Comparison of ENCODE assay signal across 7 mouse cellular contexts in the genomic region with DNA sequence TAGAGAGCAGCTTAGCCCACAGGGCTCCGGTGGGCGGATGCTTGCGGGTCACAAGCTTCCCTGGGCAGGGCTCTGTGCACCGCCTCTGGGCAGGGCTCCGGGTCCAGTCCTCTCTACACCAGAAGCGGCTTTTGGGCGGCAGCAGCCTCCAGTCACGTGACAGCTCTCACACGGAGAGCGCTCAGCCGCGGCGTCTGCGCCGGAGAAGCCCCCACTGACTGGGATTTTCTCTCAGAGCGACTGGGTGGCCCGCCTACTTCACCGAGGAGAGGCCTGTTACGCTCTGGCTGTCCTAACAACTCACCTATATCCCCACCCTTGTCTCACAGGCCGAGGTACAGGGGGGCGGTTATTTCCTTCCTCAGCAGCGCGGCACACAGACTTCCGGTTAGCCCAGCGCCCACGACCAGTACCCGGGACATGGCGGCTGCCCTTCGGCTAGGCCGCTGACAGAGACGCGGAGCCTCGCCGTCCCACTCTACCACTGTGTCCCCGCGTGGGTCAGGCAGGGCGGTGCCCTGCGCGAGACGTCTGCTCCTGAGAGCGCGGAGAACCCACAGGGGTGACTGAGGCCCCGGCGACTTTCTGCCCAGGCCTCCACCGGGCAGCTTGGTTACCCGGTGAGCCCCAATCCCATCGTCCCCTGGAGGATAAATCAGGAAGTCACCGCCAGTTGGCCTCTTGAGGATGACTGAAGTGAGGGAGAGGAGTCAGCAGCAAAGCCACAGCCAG. TPM values are rescaled to one million over a fixed set of nuclear protein-coding genes. Genes with fewer than 3 reads are reported as not detected.
DNase-seq lines count a peak whose midpoint lies in the region; ATAC-seq and TF ChIP-seq lines count a peak whose summit lies in the region.

A gene (minus strand): TSS at position 645 of the 732 bp plus-strand sequence.

- no peaks in the 10 kb centered on the region for H3K4me1 ChIP-seq in bone marrow macrophage, adult 2 months (ENCODE audit: control insufficient read depth, insufficient read depth, low read length)
- H3K4me1 ChIP-seq in embryonic facial prominence, embryonic 15.5 days = no peaks in the 10 kb centered on the region
- no peaks in the 10 kb centered on the region; the same call in 1 of the 2 replicates for H3K4me1 ChIP-seq in heart, adult 2 months (ENCODE audit: control insufficient read depth, insufficient read depth, low read length)
- H3K4me1 ChIP-seq in kidney, adult 2 months (ENCODE audit: control insufficient read depth, insufficient read depth, low read length) = no peaks in the 10 kb centered on the region; the same call in 1 of the 2 replicates
- H3K4me1 ChIP-seq in limb, embryonic 11.5 days (ENCODE audit: control insufficient read depth, insufficient read depth, low read length) = no peaks in the 10 kb centered on the region
- H3K4me1 ChIP-seq in midbrain, embryonic 13.5 days (replicated peaks) = no peaks in the 10 kb centered on the region
- H3K4me1 ChIP-seq in small intestine, adult 2 months (ENCODE audit: control insufficient read depth, insufficient read depth, insufficient read length, low read length) = no peaks in the 10 kb centered on the region; the same call in 1 of the 2 replicates

- peak within 1 kb of the TSS; percentile 90 for H3K27ac ChIP-seq in bone marrow macrophage, adult 2 months (ENCODE audit: insufficient read depth, low read depth, low read length)
- H3K27ac ChIP-seq in embryonic facial prominence, embryonic 15.5 days (replicated peaks) = peak within 1 kb of the TSS; percentile 87
- H3K27ac ChIP-seq in heart, adult 2 months = peak within 1 kb of the TSS; percentile 95
- peak within 1 kb of the TSS; percentile 94 for H3K27ac ChIP-seq in kidney, adult 2 months (ENCODE audit: insufficient read depth, low read depth, low read length)
- H3K27ac ChIP-seq in limb, embryonic 11.5 days (replicated peaks; ENCODE audit: low read depth, low read length) = peak within 1 kb of the TSS; percentile 65
- peak within 1 kb of the TSS; percentile 94 for H3K27ac ChIP-seq in midbrain, embryonic 13.5 days
- peak within 1 kb of the TSS; percentile 71 for H3K27ac ChIP-seq in small intestine, adult 2 months (ENCODE audit: insufficient read depth, low read depth, low read length)

- no peaks in the 10 kb centered on the region for H3K27me3 ChIP-seq in embryonic facial prominence, embryonic 15.5 days
- H3K27me3 ChIP-seq in heart, adult 2 months (ENCODE audit: control insufficient read depth, insufficient read depth, low read length) = no peaks in the 10 kb centered on the region
- H3K27me3 ChIP-seq in kidney, adult 2 months (replicated peaks; ENCODE audit: control insufficient read depth, insufficient read depth, low read length) = no peaks in the 10 kb centered on the region
- no peaks in the 10 kb centered on the region for H3K27me3 ChIP-seq in limb, embryonic 11.5 days (ENCODE audit: control insufficient read depth, insufficient read depth, low read length)
- no peaks in the 10 kb centered on the region for H3K27me3 ChIP-seq in midbrain, embryonic 13.5 days
- no peaks in the 10 kb centered on the region for H3K27me3 ChIP-seq in small intestine, adult 2 months (ENCODE audit: control insufficient read depth, insufficient read depth, low read length)

- H3K36me3 ChIP-seq in embryonic facial prominence, embryonic 15.5 days = no peaks in the 10 kb centered on the region
- peaks cover 2% of the 10 kb centered on the region; the same call in 1 of the 2 replicates for H3K36me3 ChIP-seq in heart, adult 2 months (ENCODE audit: control insufficient read depth, insufficient read depth, low read length)
- no peaks in the 10 kb centered on the region for H3K36me3 ChIP-seq in kidney, adult 2 months (ENCODE audit: control insufficient read depth, insufficient read depth, low read length)
- H3K36me3 ChIP-seq in limb, embryonic 11.5 days (ENCODE audit: control insufficient read depth, insufficient read depth, low read length) = no peaks in the 10 kb centered on the region
- H3K36me3 ChIP-seq in midbrain, embryonic 13.5 days = 0 out of 2 replicates have a peak, but pooled peaks cover 3% of the 10 kb centered on the region
- no peaks in the 10 kb centered on the region for H3K36me3 ChIP-seq in small intestine, adult 2 months (ENCODE audit: control insufficient read depth, insufficient read depth, low read length)

- DNase-seq in heart, adult 2 months = peak; percentile 85 to 92
- DNase-seq in kidney, adult 2 months = peak; percentile 93
- DNase-seq in limb, embryonic 11.5 days (ENCODE audit: low spot score) = peak; percentile 87

- no peak for TF ChIP-seq POLR2A in bone marrow macrophage, adult 2 months (IDR thresholded peaks at IDR 0.05; ENCODE audit: borderline replicate concordance, low read depth, low read length)
- peak; percentile 77 for TF ChIP-seq POLR2A in heart, adult 2 months (IDR thresholded peaks at IDR 0.05; ENCODE audit: insufficient read depth, low read depth, low read length)
- TF ChIP-seq POLR2A in kidney, adult 2 months (IDR thresholded peaks at IDR 0.05; ENCODE audit: low read depth, low read length) = peak; percentile 52
- peak; percentile 54 for TF ChIP-seq POLR2A in small intestine, adult 2 months (IDR thresholded peaks at IDR 0.05; ENCODE audit: low read depth, low read length)

- no peak for TF ChIP-seq EP300 in heart, adult 2 months (IDR thresholded peaks at IDR 0.05; ENCODE audit: insufficient read depth, low read depth, low read length)

- no peak for TF ChIP-seq CTCF in bone marrow macrophage, adult 2 months (IDR thresholded peaks at IDR 0.05; ENCODE audit: low read depth, low read length)
- peak; percentile 46 for TF ChIP-seq CTCF in heart, adult 2 months (IDR thresholded peaks at IDR 0.05)
- 0 out of 2 replicates have a peak, but pooled peaks have one; percentile 16 for TF ChIP-seq CTCF in kidney, adult 2 months (conservative IDR thresholded peaks at IDR 0.05; ENCODE audit: insufficient read depth, insufficient read length, low read depth, low read length)
- TF ChIP-seq CTCF in small intestine, adult 2 months (IDR thresholded peaks at IDR 0.05; ENCODE audit: extremely low read depth, insufficient read length, insufficient replicate concordance, low read depth, low read length) = no peak

- no peaks in the 10 kb centered on the region for H3K79me2 ChIP-seq in heart, adult 2 months (replicated peaks; ENCODE audit: control insufficient read depth, insufficient read depth, low read length)

- WGBS in embryonic facial prominence, embryonic 15.5 days = 2% methylated on average over 48 of the region's 48 CpGs
- under 1% methylated on average over 48 of the region's 48 CpGs for WGBS in heart, adult 2 months
- WGBS in kidney, adult 2 months = under 1% methylated on average over 48 of the region's 48 CpGs
- WGBS in limb, embryonic 11.5 days = 2% methylated on average over 48 of the region's 48 CpGs
- under 1% methylated on average over 48 of the region's 48 CpGs for WGBS in midbrain, embryonic 13.5 days
- 1% methylated on average over 48 of the region's 48 CpGs for WGBS in small intestine, adult 2 months

- H3K4me2 ChIP-seq in embryonic facial prominence, embryonic 15.5 days (replicated peaks) = peak within 1 kb of the TSS; percentile 79
- peak within 1 kb of the TSS; percentile 55 for H3K4me2 ChIP-seq in limb, embryonic 11.5 days (ENCODE audit: low read depth, severe bottlenecking)
- H3K4me2 ChIP-seq in midbrain, embryonic 13.5 days (replicated peaks) = peak within 1 kb of the TSS; percentile 68

- peak within 1 kb of the TSS; percentile 84 for H3K4me3 ChIP-seq in bone marrow macrophage, adult 2 months (ENCODE audit: insufficient read depth, low read length)
- peak within 1 kb of the TSS; percentile 66 for H3K4me3 ChIP-seq in embryonic facial prominence, embryonic 15.5 days (replicated peaks)
- peak within 1 kb of the TSS; percentile 72 for H3K4me3 ChIP-seq in heart, adult 2 months
- H3K4me3 ChIP-seq in kidney, adult 2 months (ENCODE audit: insufficient read depth, low read depth, low read length) = peak within 1 kb of the TSS; percentile 99
- H3K4me3 ChIP-seq in limb, embryonic 11.5 days (ENCODE audit: low read depth, low read length) = peak within 1 kb of the TSS; percentile 53
- peak within 1 kb of the TSS; percentile 65 for H3K4me3 ChIP-seq in midbrain, embryonic 13.5 days (replicated peaks)
- peak within 1 kb of the TSS; percentile 81 for H3K4me3 ChIP-seq in small intestine, adult 2 months (ENCODE audit: low read depth, low read length)

- H3K9me3 ChIP-seq in embryonic facial prominence, embryonic 15.5 days (replicated peaks) = no peaks in the 10 kb centered on the region
- no peaks in the 10 kb centered on the region for H3K9me3 ChIP-seq in limb, embryonic 11.5 days (ENCODE audit: control insufficient read depth, low read length)
- no peaks in the 10 kb centered on the region for H3K9me3 ChIP-seq in midbrain, embryonic 13.5 days

- intact Hi-C loops in heart, adult 2 months (cut with DNase I) = loop anchor here (5.0 kb wide), 1 partner anchor 995 kb away; no protein-coding TSS in a partner anchor

- ATAC-seq in embryonic facial prominence, embryonic 15.5 days (ENCODE audit: insufficient number of reproducible peaks, low FRiP score, low TSS enrichment, low read depth) = peak; percentile 96
- peak; percentile 98 for ATAC-seq in limb, embryonic 11.5 days (ENCODE audit: insufficient number of reproducible peaks, low FRiP score, low TSS enrichment, low read depth)
- peak; percentile 99 for ATAC-seq in midbrain, embryonic 13.5 days

- peak within 1 kb of the TSS; percentile 81 for H3K9ac ChIP-seq in embryonic facial prominence, embryonic 15.5 days
- peak within 1 kb of the TSS; percentile 98 for H3K9ac ChIP-seq in heart, adult 2 months (ENCODE audit: low read depth, low read length)
- peak within 1 kb of the TSS; percentile 87 for H3K9ac ChIP-seq in limb, embryonic 11.5 days (ENCODE audit: low read length)
- H3K9ac ChIP-seq in midbrain, embryonic 13.5 days (replicated peaks) = peak within 1 kb of the TSS; percentile 87

RNA-seq across cellular contexts. Expression of the gene that starts here (rescaled TPM):
- polyA plus RNA-seq in bone marrow macrophage, adult 2 months (2012; ENCODE audit: insufficient read depth, insufficient read length, missing spikeins) = 2.9 TPM in 2 replicates
- polyA plus RNA-seq in embryonic facial prominence, embryonic 15.5 days (2015; fragmentation: Nextera tagmentation; extraction: Ambion mirVana) = 8.2 and 8.8 TPM in 2 replicates
- 10 to 100 TPM; 13.5 to 15.3 TPM for total RNA-seq in heart, adult 2 months (2021)
- polyA plus RNA-seq in heart, adult 2 months (2012; rRNA removed) = 5.6 and 18.2 TPM in 2 replicates
- polyA plus RNA-seq in kidney, adult 2 months (2012; rRNA removed) = 1.7 and 2.2 TPM in 2 replicates
- polyA plus RNA-seq in limb, embryonic 11.5 days (2014; fragmentation: Nextera tagmentation; extraction: Ambion mirVana) = 4.5 and 4.8 TPM in 2 replicates
- polyA plus RNA-seq in midbrain, embryonic 13.5 days (2015; fragmentation: Nextera tagmentation; extraction: Ambion mirVana) = 10.2 and 11.0 TPM in 2 replicates
- 0.34 and 1.1 TPM in 2 replicates for polyA plus RNA-seq in small intestine, adult 2 months (2012; rRNA removed)

Comparison
In these comparisons a context has a peak if more than half of its experiments do, and no peak if none do; other contexts are left out.
1. Peak in every context shown above with its lines: DNase-seq, ATAC-seq, H3K4me3 ChIP-seq and H3K27ac ChIP-seq.
2. CTCF ChIP-seq: peak in heart, adult 2 months (single experiment) and kidney, adult 2 months (single experiment); none in bone marrow macrophage, adult 2 months (single experiment) and small intestine, adult 2 months (single experiment).